Mouse (Mus musculus): Measurements from ENCODE around the gene Gbx2. TPM values are rescaled to one million over a fixed set of nuclear protein-coding genes. Genes with fewer than 3 reads are reported as not detected.

Gene Gbx2
- polyA plus RNA-seq, 1 experiment, result 0.13 TPM

DNA sequence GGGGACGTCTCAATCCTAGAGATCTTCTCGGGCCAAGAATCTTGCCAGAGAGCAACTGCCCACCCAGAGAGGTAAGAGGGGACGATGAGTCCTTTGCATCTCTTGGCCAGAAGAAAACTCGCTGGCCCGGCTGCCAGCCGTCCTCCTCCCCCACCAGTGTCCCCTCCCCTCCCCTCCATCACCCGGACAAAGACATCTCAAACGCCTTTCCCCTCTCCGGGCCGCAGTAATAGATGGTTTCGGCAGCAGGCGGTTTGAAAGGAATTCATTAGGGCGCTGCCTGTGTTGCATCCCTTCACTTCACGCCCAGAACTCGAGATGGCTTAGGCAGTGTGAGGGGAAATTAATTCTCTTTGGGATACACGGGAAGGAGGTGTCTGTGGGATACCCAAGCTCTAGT, 1.6 kb upstream of the Gbx2 start:
- TF ChIP-seq POLR2A (IDR thresholded peaks at IDR 0.05; ENCODE audit: control insufficient read depth, extremely low read depth, insufficient read depth, low read length, poor library complexity), result no peak
- TF ChIP-seq CTCF (IDR thresholded peaks at IDR 0.05; ENCODE audit: borderline replicate concordance, control insufficient read depth, extremely low read depth, insufficient read depth, low read length, poor library complexity), result no peak
- H3K36me3 ChIP-seq (ENCODE audit: control insufficient read depth, insufficient read depth, low read length), result no peaks in the 10 kb centered on the region
- WGBS, result 92% methylated on average over 16 of the region's 16 CpGs
- peaks cover 5% of the 10 kb centered on the region; the same call in 1 of the 2 replicates for H3K27me3 ChIP-seq (ENCODE audit: control insufficient read depth, insufficient read depth, low read length)
- H3K4me3 ChIP-seq (ENCODE audit: control insufficient read depth, insufficient read depth, low read length), result no peak overlapping the region
- DNase-seq, result no peak
- H3K27ac ChIP-seq (ENCODE audit: control insufficient read depth, insufficient read depth, low read length), result no peak overlapping the region
- peaks cover 6% of the 10 kb centered on the region; the same call in 1 of the 2 replicates for H3K4me1 ChIP-seq (replicated peaks; ENCODE audit: control insufficient read depth, insufficient read depth, low read length)

DNA sequence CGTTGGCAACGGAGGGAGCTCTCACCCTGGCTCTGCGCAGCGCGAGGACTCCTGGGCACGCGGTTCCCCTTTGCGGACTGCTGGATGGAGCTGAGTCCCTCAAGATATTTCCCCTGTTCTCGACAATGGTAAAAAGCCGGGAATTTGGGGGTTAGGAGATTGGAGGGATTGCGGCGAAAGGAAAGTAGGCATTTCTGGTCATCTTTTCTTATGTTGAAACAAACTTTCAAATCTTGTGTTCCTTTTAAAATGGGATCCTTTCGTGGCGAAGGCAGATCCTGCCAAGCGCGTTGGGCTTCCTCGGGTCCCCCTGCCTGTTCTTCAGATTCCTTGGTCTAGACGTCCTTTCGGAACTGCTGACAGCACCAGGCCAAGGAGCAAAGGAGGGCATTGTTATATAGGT, 1.0 kb upstream of the Gbx2 start:
- Histone ChIP-seq H3K36me3 (ENCODE audit: control insufficient read depth, insufficient read depth, low read length) (no peaks in the 10 kb centered on the region), H3K27me3 (ENCODE audit: control insufficient read depth, insufficient read depth, low read length) (peaks cover 5% of the 10 kb centered on the region; the same call in 1 of the 2 replicates), H3K4me3 (ENCODE audit: control insufficient read depth, insufficient read depth, low read length) (no peak overlapping the region), H3K27ac (ENCODE audit: control insufficient read depth, insufficient read depth, low read length) (no peak overlapping the region), H3K4me1 (replicated peaks; ENCODE audit: control insufficient read depth, insufficient read depth, low read length) (peaks cover 6% of the 10 kb centered on the region; the same call in 1 of the 2 replicates)
- no peak for DNase-seq
- WGBS, result 87% methylated on average over 19 of the region's 19 CpGs
- TF ChIP-seq POLR2A (IDR thresholded peaks at IDR 0.05; ENCODE audit: control insufficient read depth, extremely low read depth, insufficient read depth, low read length, poor library complexity), result no peak

DNA sequence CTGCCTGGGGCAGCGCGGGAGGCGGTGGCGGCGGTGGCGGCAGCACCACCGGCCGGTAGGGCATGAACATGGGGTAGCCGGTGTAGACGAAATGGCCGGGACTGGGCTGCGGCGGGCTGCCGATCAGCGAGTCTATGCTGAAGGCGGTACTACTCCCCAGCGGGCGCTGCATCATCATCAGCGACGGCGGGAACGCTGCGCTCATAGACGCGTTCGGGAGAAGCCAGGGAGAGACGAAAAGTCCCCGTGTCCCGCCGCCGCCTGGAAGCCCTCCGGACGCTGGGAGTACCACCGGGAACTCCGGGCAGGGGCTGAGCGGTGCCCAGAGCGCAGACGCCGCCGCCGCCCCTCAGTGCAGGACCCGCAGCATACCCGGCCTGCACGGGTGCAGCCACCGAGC, 428 bp downstream of the Gbx2 start:
- WGBS, result under 1% methylated on average over 45 of the region's 45 CpGs
- DNase-seq, result no peak
- Histone ChIP-seq H3K27ac (ENCODE audit: control insufficient read depth, insufficient read depth, low read length) (no peak overlapping the region), H3K27me3 (ENCODE audit: control insufficient read depth, insufficient read depth, low read length) (peaks cover 5% of the 10 kb centered on the region; the same call in 1 of the 2 replicates), H3K36me3 (ENCODE audit: control insufficient read depth, insufficient read depth, low read length) (no peaks in the 10 kb centered on the region), H3K4me1 (replicated peaks; ENCODE audit: control insufficient read depth, insufficient read depth, low read length) (peaks cover 6% of the 10 kb centered on the region; the same call in 1 of the 2 replicates), H3K4me3 (ENCODE audit: control insufficient read depth, insufficient read depth, low read length) (peak overlapping the region; percentile 7; the same call in 1 of the 2 replicates)
- no peak for TF ChIP-seq POLR2A (IDR thresholded peaks at IDR 0.05; ENCODE audit: control insufficient read depth, extremely low read depth, insufficient read depth, low read length, poor library complexity)
- TF ChIP-seq CTCF (IDR thresholded peaks at IDR 0.05; ENCODE audit: borderline replicate concordance, control insufficient read depth, extremely low read depth, insufficient read depth, low read length, poor library complexity), result no peak

DNA sequence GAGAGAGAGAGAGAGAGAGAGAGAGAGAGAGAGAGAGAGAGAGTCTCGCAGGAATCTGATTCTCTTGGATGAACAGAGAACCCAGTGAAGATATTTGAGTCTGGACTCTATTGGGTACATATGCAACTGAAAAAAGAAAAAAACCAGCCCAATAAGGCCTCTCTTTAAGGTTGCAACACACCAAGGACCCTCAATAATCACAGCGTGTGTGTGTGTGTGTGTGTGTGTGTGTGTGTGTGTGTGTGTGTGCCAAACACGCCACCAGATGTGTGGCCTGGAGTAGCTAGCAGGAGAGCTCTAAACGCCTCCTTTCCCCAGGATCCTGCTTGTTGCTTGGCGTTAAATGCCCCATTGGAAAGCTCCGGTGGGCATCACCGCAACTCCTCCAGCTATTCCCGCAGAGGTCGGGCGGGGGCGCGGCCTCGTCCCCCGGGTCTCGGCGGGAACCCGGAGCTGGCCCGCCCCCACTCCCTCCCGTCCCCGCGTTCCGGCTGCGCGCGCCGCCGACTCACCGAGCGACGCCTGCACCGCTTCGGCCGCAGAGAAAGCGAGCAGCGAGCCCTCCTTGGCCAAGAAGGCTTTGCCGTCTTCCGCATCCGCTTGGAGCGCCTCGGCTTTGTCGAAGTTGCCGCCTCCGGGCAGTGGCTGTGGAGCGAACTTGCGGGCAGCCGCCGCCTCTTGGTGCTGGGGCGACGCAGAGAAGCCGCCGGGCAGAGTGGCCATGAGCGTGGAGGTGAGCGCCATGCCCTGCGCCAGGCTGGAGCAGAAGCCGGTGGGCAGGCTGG, 1.1 kb downstream of the Gbx2 start:
- Histone ChIP-seq H3K27me3 (ENCODE audit: control insufficient read depth, insufficient read depth, low read length) (peaks cover 5% of the 10 kb centered on the region; the same call in 1 of the 2 replicates), H3K36me3 (ENCODE audit: control insufficient read depth, insufficient read depth, low read length) (no peaks in the 10 kb centered on the region), H3K4me3 (ENCODE audit: control insufficient read depth, insufficient read depth, low read length) (peak overlapping the region; percentile 7; the same call in 1 of the 2 replicates), H3K4me1 (replicated peaks; ENCODE audit: control insufficient read depth, insufficient read depth, low read length) (peaks cover 6% of the 10 kb centered on the region; the same call in 1 of the 2 replicates), H3K27ac (ENCODE audit: control insufficient read depth, insufficient read depth, low read length) (no peak overlapping the region)
- no peak for DNase-seq
- WGBS, result 3% methylated on average over 50 of the region's 55 CpGs
- TF ChIP-seq POLR2A (IDR thresholded peaks at IDR 0.05; ENCODE audit: control insufficient read depth, extremely low read depth, insufficient read depth, low read length, poor library complexity) (no peak), CTCF (IDR thresholded peaks at IDR 0.05; ENCODE audit: borderline replicate concordance, control insufficient read depth, extremely low read depth, insufficient read depth, low read length, poor library complexity) (no peak)

DNA sequence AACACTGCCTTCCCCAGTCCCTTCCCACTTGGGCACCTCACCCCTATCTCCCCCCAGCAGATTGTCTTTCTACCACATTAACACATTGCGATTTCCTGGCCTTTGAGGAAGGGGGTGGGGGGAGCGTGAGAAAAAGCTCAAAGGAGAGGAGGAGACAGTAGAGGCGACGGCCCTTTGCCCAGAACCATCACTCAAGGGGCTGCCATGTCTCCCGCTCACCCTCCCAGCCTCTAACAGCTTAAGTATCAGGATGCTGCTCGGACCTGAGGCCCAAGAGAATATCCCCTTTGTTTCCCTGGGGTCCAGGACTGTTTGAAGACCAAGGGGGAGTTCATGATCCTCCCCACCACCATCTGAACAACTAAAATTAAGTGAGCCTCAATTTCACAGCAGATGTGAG, 1.8 kb downstream of the Gbx2 start:
- no peak for DNase-seq
- Histone ChIP-seq H3K27me3 (ENCODE audit: control insufficient read depth, insufficient read depth, low read length) (peaks cover 6% of the 10 kb centered on the region; the same call in 1 of the 2 replicates), H3K36me3 (ENCODE audit: control insufficient read depth, insufficient read depth, low read length) (no peaks in the 10 kb centered on the region), H3K4me1 (replicated peaks; ENCODE audit: control insufficient read depth, insufficient read depth, low read length) (peaks cover 6% of the 10 kb centered on the region; the same call in 1 of the 2 replicates), H3K27ac (ENCODE audit: control insufficient read depth, insufficient read depth, low read length) (no peak overlapping the region), H3K4me3 (ENCODE audit: control insufficient read depth, insufficient read depth, low read length) (no peak overlapping the region)
- TF ChIP-seq CTCF (IDR thresholded peaks at IDR 0.05; ENCODE audit: borderline replicate concordance, control insufficient read depth, extremely low read depth, insufficient read depth, low read length, poor library complexity), result no peak
- no peak for TF ChIP-seq POLR2A (IDR thresholded peaks at IDR 0.05; ENCODE audit: control insufficient read depth, extremely low read depth, insufficient read depth, low read length, poor library complexity)
- 16% methylated on average over 6 of the region's 6 CpGs for WGBS

DNA sequence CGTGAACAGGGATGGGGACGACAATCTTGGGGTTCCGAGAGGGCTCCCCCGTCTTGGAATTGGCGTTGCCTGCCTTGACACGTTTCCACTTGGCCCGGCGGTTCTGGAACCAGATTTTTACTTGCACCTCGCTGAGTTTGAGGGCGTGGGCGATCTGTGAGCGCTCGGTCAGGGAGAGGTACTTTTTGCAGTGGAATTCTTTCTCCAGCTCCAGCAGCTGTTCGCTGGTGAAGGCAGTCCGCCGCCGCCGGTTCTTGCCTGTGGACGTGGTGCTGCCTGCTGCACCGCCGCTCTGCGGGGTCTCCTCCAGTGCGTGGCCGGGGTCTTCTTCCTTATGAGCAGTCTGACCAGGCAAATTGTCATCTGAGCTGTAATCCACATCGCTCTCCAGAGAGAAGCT, 2.3 kb downstream of the Gbx2 start:
- TF ChIP-seq CTCF (IDR thresholded peaks at IDR 0.05; ENCODE audit: borderline replicate concordance, control insufficient read depth, extremely low read depth, insufficient read depth, low read length, poor library complexity), result no peak
- no peak for TF ChIP-seq POLR2A (IDR thresholded peaks at IDR 0.05; ENCODE audit: control insufficient read depth, extremely low read depth, insufficient read depth, low read length, poor library complexity)
- peaks cover 6% of the 10 kb centered on the region; the same call in 1 of the 2 replicates for H3K27me3 ChIP-seq (ENCODE audit: control insufficient read depth, insufficient read depth, low read length)
- WGBS, result 82% methylated on average over 25 of the region's 25 CpGs
- H3K4me1 ChIP-seq (replicated peaks; ENCODE audit: control insufficient read depth, insufficient read depth, low read length), result peaks cover 6% of the 10 kb centered on the region; the same call in 1 of the 2 replicates
- DNase-seq, result no peak
- H3K4me3 ChIP-seq (ENCODE audit: control insufficient read depth, insufficient read depth, low read length), result no peak overlapping the region
- H3K27ac ChIP-seq (ENCODE audit: control insufficient read depth, insufficient read depth, low read length), result no peak overlapping the region
- no peaks in the 10 kb centered on the region for H3K36me3 ChIP-seq (ENCODE audit: control insufficient read depth, insufficient read depth, low read length)

Measured in thymus, adult 2 months (tissue).